Mouse (Mus musculus) lung, embryonic 15.5 days (tissue): ENCODE data around the gene Crebrf. TPM values are rescaled to one million over a fixed set of nuclear protein-coding genes. Genes with fewer than 3 reads are reported as not detected.

Source experiments
- ATAC-seq: fragments of 200-750 bp; cut with Nextera tagmentation; 2 replicates; pipeline ENCODE4 v1.8.0; 2017; ENCODE audit warnings: moderate number of reproducible peaks, borderline replicate concordance; ENCODE audit not compliant: low FRiP score, low TSS enrichment; ENCODE audit errors: extremely low read depth
- H3K27ac ChIP-seq: fragments of 300-500 bp; sonication (generic); 2 replicates; pipeline ENCODE4 v1.5.1; 2015; ENCODE audit warnings: moderate library complexity, mild to moderate bottlenecking, inconsistent platforms
- H3K27me3 ChIP-seq: fragments of 300-500 bp; sonication (generic); 2 replicates; pipeline ENCODE4 v1.6.1; 2015; ENCODE audit warnings: inconsistent platforms
- H3K36me3 ChIP-seq: fragments of 300-500 bp; sonication (generic); 2 replicates; pipeline ENCODE4 v1.6.1; 2015; ENCODE audit warnings: inconsistent platforms
- H3K4me1 ChIP-seq: fragments of 300-500 bp; sonication (generic); 2 replicates; pipeline ENCODE4 v1.6.1; 2015; ENCODE audit warnings: inconsistent platforms
- H3K4me2 ChIP-seq: fragments of 300-500 bp; sonication (generic); 2 replicates; pipeline ENCODE4 v1.6.1; 2015; ENCODE audit warnings: inconsistent platforms, mild to moderate bottlenecking, moderate library complexity
- H3K4me3 ChIP-seq: fragments of 300-500 bp; sonication (generic); 2 replicates; pipeline ENCODE4 v1.5.1; 2015; ENCODE audit warnings: mild to moderate bottlenecking, inconsistent platforms
- H3K9ac ChIP-seq: fragments of 300-500 bp; sonication (generic); 2 replicates; pipeline ENCODE4 v1.6.1; 2015; ENCODE audit warnings: inconsistent platforms
- H3K9me3 ChIP-seq: fragments of 300-500 bp; sonication (generic); 2 replicates; pipeline ENCODE4 v1.6.1; 2016; ENCODE audit warnings: inconsistent platforms
- WGBS: fragments of 180-500 bp; shearing (Covaris S2); methylation state at CpG from one replicate; pipeline ENCODE4 v1.1.7; 2015; 5-methylcytosine and 5-hydroxymethylcytosine counted together
- polyA plus RNA-seq: library from polyadenylated mRNA; unstranded; fragments of >200 nt; fragmentation: Nextera tagmentation; extraction: Ambion mirVana; gene quantifications from 2 replicates; pipeline ENCODE4 v1.2.1, GENCODE M21; 2015

Gene Crebrf
- polyA plus RNA-seq, 1 experiment from 2014 or later, result 6.6 TPM

DNA sequence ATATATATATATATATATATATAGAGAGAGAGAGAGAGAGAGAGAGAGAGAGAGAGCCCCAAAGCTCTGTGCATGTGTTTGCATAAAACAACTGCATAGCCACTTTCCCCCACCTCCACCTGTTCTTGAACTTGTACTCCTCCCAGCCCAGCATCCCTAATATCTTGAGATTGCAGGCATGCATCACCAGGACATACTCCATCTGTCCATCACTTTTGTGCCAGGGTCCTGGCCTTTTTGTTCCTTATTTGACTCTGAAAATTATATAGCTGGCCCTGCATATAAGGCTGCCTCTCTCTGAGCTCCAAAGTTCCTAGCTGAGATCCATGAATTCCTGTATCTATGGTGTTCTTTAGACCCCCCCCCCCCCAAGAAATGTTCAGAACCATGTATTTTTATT, 7.0 kb upstream of the Crebrf start:
- Histone ChIP-seq H3K27ac (no peak overlapping the region), H3K4me2 (no peak overlapping the region), H3K27me3 (no peaks in the 10 kb centered on the region), H3K36me3 (no peaks in the 10 kb centered on the region), H3K9me3 (no peaks in the 10 kb centered on the region), H3K4me3 (no peak overlapping the region), H3K4me1 (no peaks in the 10 kb centered on the region), H3K9ac (no peak overlapping the region)
- ATAC-seq, result no peak

GRCm38 (mm10) chr17:26708993-26709590, 6.4 kb upstream of the Crebrf start:
- H3K27ac ChIP-seq, result no peak overlapping the region
- no peak overlapping the region for H3K4me3 ChIP-seq
- H3K9me3 ChIP-seq, result no peaks in the 10 kb centered on the region
- no peak overlapping the region for H3K9ac ChIP-seq
- ATAC-seq, result no peak
- H3K4me1 ChIP-seq, result no peaks in the 10 kb centered on the region
- no peak overlapping the region for H3K4me2 ChIP-seq
- WGBS, result 37% methylated on average over 9 of the region's 9 CpGs
- no peaks in the 10 kb centered on the region for H3K27me3 ChIP-seq
- no peaks in the 10 kb centered on the region for H3K36me3 ChIP-seq

DNA sequence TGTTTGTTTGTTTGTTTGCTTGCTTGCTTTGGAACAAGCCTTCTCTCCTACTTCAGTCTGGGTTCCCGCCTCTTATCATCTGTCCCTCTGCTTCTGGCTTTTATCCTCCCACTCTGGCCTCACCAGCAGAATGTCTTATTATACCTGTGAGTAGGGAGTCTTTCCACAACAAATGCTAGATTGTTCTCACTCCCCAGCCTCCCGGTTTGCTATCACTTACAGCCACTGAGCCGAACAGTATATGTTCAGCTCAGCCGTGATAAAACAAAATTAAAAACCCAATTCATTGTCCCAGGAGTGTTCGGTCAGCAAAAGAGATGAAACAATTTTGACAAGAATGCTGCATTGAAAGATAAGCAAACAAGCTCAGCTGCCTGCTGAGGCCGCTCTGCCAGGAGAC, 5.4 kb upstream of the Crebrf start:
- no peak overlapping the region for H3K9ac ChIP-seq
- peaks cover 6% of the 10 kb centered on the region for H3K4me1 ChIP-seq
- WGBS, result 21% methylated on average over 6 of the region's 6 CpGs
- H3K4me2 ChIP-seq, result no peak overlapping the region
- H3K4me3 ChIP-seq, result no peak overlapping the region
- ATAC-seq, result no peak
- H3K36me3 ChIP-seq, result no peaks in the 10 kb centered on the region
- H3K27me3 ChIP-seq, result no peaks in the 10 kb centered on the region
- no peak overlapping the region for H3K27ac ChIP-seq
- no peaks in the 10 kb centered on the region for H3K9me3 ChIP-seq

- 0% methylated on average over 61 of the region's 75 CpGs for WGBS
- peak overlapping the region; percentile 68 for H3K9ac ChIP-seq
- peak overlapping the region; percentile 76 for H3K27ac ChIP-seq
- H3K9me3 ChIP-seq, result no peaks in the 10 kb centered on the region
- ATAC-seq, result peak; percentile 98
- no peaks in the 10 kb centered on the region for H3K36me3 ChIP-seq
- H3K4me3 ChIP-seq, result peak overlapping the region; percentile 99
- H3K4me1 ChIP-seq, result peaks cover 7% of the 10 kb centered on the region
- no peaks in the 10 kb centered on the region for H3K27me3 ChIP-seq
- peak overlapping the region; percentile 70 for H3K4me2 ChIP-seq
Measured at GRCm38 (mm10) chr17:26715916-26716717, 667 bp downstream of the Crebrf start.

- Histone ChIP-seq H3K4me1 (peaks cover 7% of the 10 kb centered on the region), H3K27me3 (no peaks in the 10 kb centered on the region), H3K9me3 (no peaks in the 10 kb centered on the region), H3K9ac (no peak overlapping the region), H3K27ac (no peak overlapping the region), H3K4me2 (no peak overlapping the region), H3K4me3 (no peak overlapping the region), H3K36me3 (no peaks in the 10 kb centered on the region)
- 58% methylated on average over 2 of the region's 2 CpGs for WGBS
- no peak for ATAC-seq
Measured at GRCm38 (mm10) chr17:26717868-26718267, 2.4 kb downstream of the Crebrf start.

- Histone ChIP-seq H3K4me3 (no peak overlapping the region), H3K9me3 (no peaks in the 10 kb centered on the region), H3K9ac (no peak overlapping the region), H3K4me2 (no peak overlapping the region), H3K36me3 (no peaks in the 10 kb centered on the region), H3K4me1 (peaks cover 11% of the 10 kb centered on the region), H3K27ac (no peak overlapping the region), H3K27me3 (no peaks in the 10 kb centered on the region)
- ATAC-seq, result no peak
Measured at GRCm38 (mm10) chr17:26719405-26719804, 4.0 kb downstream of the Crebrf start.

- H3K9ac ChIP-seq, result no peak overlapping the region
- no peak for ATAC-seq
- no peaks in the 10 kb centered on the region for H3K36me3 ChIP-seq
- no peaks in the 10 kb centered on the region for H3K9me3 ChIP-seq
- WGBS, result 67% methylated on average over 2 of the region's 2 CpGs
- H3K4me3 ChIP-seq, result no peak overlapping the region
- H3K27me3 ChIP-seq, result no peaks in the 10 kb centered on the region
- no peak overlapping the region for H3K27ac ChIP-seq
- peaks cover 11% of the 10 kb centered on the region; the same call in 1 of the 2 replicates for H3K4me1 ChIP-seq
- no peak overlapping the region for H3K4me2 ChIP-seq
Measured at GRCm38 (mm10) chr17:26721802-26722201, 6.4 kb downstream of the Crebrf start.

DNA sequence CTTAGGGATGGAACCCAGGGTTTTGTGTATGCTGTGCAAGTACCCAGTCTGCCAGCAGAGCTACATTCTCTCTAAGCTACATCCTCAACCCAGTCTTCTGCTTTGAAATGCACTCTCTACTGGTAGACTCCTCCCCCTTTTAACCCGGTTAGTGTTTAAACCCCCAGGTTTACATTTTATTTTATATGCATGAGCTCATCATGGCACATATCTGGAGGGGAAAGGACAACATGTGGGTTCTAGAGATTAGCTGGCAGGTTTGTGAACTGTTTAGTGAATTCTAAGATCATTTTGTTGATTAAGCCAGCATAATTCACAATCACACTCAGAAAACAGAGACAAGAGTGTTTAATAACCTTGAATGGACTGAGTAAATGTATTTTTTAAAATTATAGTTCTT, 9.3 kb downstream of the Crebrf start:
- Histone ChIP-seq H3K9me3 (no peaks in the 10 kb centered on the region), H3K4me3 (no peak overlapping the region), H3K9ac (no peak overlapping the region), H3K27me3 (no peaks in the 10 kb centered on the region), H3K27ac (no peak overlapping the region), H3K4me2 (no peak overlapping the region), H3K4me1 (peaks cover 11% of the 10 kb centered on the region; the same call in 1 of the 2 replicates), H3K36me3 (no peaks in the 10 kb centered on the region)
- no peak for ATAC-seq
- WGBS, result 27% methylated on average over 1 of the region's 1 CpGs

DNA sequence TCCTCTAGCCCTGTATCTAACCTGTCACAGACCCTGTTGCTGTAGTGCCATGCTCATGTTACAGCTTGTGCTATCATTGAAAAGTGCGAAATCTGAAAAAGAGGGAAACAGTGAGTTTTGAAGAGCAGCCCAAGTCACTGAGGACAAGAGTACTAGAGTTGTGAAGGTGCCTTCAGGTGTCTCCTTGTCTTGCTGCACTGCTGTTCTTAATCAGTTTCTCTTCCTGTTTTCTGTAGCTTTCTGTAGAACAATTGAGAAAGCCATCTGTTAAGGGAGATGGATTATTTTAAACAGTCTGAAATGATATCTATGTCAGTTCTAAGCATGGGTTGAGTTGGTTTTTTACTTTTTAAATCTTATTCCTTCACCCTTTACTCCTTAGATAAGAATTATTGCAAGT, 11.2 kb downstream of the Crebrf start:
- no peak overlapping the region for H3K9ac ChIP-seq
- no peaks in the 10 kb centered on the region for H3K9me3 ChIP-seq
- H3K4me2 ChIP-seq, result no peak overlapping the region
- peaks cover 11% of the 10 kb centered on the region; the same call in 1 of the 2 replicates for H3K4me1 ChIP-seq
- no peak overlapping the region for H3K27ac ChIP-seq
- no peak overlapping the region for H3K4me3 ChIP-seq
- ATAC-seq, result no peak
- 53% methylated on average over 1 of the region's 1 CpGs for WGBS
- H3K36me3 ChIP-seq, result no peaks in the 10 kb centered on the region
- H3K27me3 ChIP-seq, result no peaks in the 10 kb centered on the region

DNA sequence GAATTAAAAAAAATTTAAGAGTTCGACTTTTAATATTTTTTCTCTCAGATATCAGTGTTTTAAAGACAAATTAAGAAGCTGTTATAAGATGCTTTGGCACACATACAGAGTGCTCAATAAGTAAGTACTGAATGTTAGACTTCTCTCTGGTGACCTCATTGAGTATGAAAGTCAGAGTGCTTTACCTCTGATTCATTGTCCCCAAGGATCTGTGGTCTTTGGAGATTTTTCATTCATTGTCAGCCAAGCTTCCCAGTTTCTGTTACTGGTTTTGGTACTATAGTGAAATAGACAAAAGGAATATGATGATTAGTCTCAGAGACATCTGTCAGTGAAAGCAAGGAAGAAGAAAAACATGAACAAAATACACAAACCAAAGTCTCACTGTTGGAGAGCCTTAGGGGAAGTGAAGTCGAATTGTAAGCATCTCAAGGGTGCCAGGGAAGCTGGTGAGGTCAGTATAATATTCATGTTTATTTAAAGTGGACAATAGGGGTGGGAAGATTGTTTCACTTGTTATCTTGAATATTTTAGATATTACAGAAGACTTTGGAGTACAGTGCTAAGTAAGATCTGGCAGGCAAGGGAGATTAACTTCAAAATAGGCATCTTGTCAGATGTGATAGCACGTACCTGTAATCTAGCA, 11.8 kb downstream of the Crebrf start:
- Histone ChIP-seq H3K4me1 (peaks cover 11% of the 10 kb centered on the region; the same call in 1 of the 2 replicates), H3K36me3 (no peaks in the 10 kb centered on the region), H3K4me3 (no peak overlapping the region), H3K27me3 (no peaks in the 10 kb centered on the region), H3K27ac (no peak overlapping the region), H3K4me2 (no peak overlapping the region), H3K9me3 (no peaks in the 10 kb centered on the region), H3K9ac (no peak overlapping the region)
- WGBS, result 62% methylated on average over 3 of the region's 3 CpGs
- no peak for ATAC-seq

- no peaks in the 10 kb centered on the region for H3K27me3 ChIP-seq
- ATAC-seq, result no peak
- no peak overlapping the region for H3K27ac ChIP-seq
- no peaks in the 10 kb centered on the region for H3K4me1 ChIP-seq
- WGBS, result 65% methylated on average over 4 of the region's 4 CpGs
- no peak overlapping the region for H3K4me3 ChIP-seq
- H3K4me2 ChIP-seq, result no peak overlapping the region
- no peaks in the 10 kb centered on the region for H3K9me3 ChIP-seq
- H3K9ac ChIP-seq, result no peak overlapping the region
- H3K36me3 ChIP-seq, result no peaks in the 10 kb centered on the region; the same call in 1 of the 2 replicates
Measured at GRCm38 (mm10) chr17:26742581-26742980, 27.1 kb downstream of the Crebrf start.

- WGBS, result 66% methylated on average over 1 of the region's 1 CpGs
Measured at GRCm38 (mm10) chr17:26743294-26743693, 27.8 kb downstream of the Crebrf start.

More at GRCm38 (mm10) chr17:26743294-26743693, 27.8 kb downstream of the Crebrf start:
- H3K27ac ChIP-seq, result no peak overlapping the region
- no peak overlapping the region for H3K4me3 ChIP-seq
- ATAC-seq, result no peak
- no peak overlapping the region for H3K4me2 ChIP-seq
- no peaks in the 10 kb centered on the region for H3K4me1 ChIP-seq
- no peak overlapping the region for H3K9ac ChIP-seq
- no peaks in the 10 kb centered on the region; the same call in 1 of the 2 replicates for H3K36me3 ChIP-seq
- H3K27me3 ChIP-seq, result no peaks in the 10 kb centered on the region
- H3K9me3 ChIP-seq, result no peaks in the 10 kb centered on the region
